Mouse (Mus musculus) cerebellum, adult 11-12 months (tissue): ENCODE data around the gene Ptgdr2.

Experiments used
- DNase-seq: peaks from one replicate; pipeline ENCODE4 v3.0.0; 2022

The Ptgdr2 gene

GRCm38 (mm10) chr19:10979184-10980168 lies 42.5 kb downstream of the Ptgdr2 start:
- DNase-seq = peak; percentile 69

- peak; percentile 29 for DNase-seq
Measured at GRCm38 (mm10) chr19:10980210-10980609, 43.2 kb downstream of the Ptgdr2 start.

- peak; percentile 25 for DNase-seq
Measured at GRCm38 (mm10) chr19:10983146-10983545, 46.2 kb downstream of the Ptgdr2 start.

- no peak for DNase-seq
Measured at GRCm38 (mm10) chr19:10984551-10984950, 47.6 kb downstream of the Ptgdr2 start.

GRCm38 (mm10) chr19:10985889-10986288 lies 48.9 kb downstream of the Ptgdr2 start:
- no peak for DNase-seq

- no peak for DNase-seq
Measured at GRCm38 (mm10) chr19:10988563-10988962, 51.6 kb downstream of the Ptgdr2 start.

GRCm38 (mm10) chr19:10990751-10991150 lies 53.8 kb downstream of the Ptgdr2 start:
- DNase-seq = no peak

GRCm38 (mm10) chr19:10991911-10992310 lies 55.0 kb downstream of the Ptgdr2 start:
- DNase-seq = no peak
